Mouse (Mus musculus): ENCODE data around the gene Cntrl.

DNA sequence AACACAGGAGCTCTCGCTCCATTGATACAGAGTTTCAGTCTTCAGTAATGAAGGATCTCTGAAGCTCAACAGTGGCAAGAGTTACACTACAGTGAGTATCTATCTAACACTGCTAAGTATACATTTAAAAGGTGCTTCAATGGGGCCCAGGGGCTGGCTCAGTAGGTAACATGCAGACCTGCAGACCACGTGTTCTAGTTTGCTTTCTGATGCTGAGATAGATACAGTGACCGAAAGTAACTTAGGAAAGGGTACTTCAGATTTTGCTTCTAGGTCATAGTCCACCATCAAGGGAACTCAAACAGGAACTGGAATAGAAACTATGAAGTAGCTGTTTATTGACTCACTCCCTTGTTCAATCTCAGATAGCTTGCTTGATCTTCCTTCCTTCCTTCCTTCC is 102.4 kb downstream of the Cntrl start:
- no peak for TF ChIP-seq CTCF (IDR thresholded peaks at IDR 0.05; ENCODE audit: control insufficient read depth, insufficient read depth, insufficient replicate concordance, low read depth, low read length)
- no peak for TF ChIP-seq POLR2A (IDR thresholded peaks at IDR 0.05; ENCODE audit: control insufficient read depth, low read depth, low read length)

All from testis, adult 2 months (tissue).